Mouse (Mus musculus) R1 (cell line): ENCODE data around the gene Rapgefl1.

Experiments
- DNase-seq: peaks from one replicate; pipeline ENCODE4 v3.0.0-alpha.2; 2018; ENCODE audit warnings: low read depth, low spot score

Gene Rapgefl1

DNA sequence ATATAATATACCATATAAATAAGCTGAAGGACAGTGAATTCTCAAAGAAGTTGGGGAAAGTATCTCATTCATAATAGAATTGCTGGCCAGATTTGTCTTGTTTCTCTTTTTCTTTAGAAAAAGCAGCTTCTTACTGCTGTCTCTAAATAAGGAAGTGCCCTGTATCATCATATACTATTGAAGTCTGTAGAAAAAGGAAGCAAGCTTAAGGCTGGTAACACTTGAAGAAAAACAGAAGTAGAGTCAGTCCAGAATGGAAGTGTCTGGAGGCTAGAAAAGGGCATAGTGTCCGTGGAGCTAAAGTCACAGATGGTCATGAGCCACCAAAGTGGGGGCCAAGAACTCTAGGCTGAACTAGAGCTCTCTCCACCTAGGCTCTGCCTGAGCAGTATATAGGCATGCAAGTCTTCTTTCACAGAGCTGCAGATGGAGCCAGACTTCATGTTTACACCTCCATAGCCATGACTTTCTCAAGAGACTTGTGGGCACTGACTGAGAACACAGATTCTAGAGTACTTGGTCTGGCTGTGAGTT lies 19.8 kb upstream of the Rapgefl1 start:
- no peak for DNase-seq

DNA sequence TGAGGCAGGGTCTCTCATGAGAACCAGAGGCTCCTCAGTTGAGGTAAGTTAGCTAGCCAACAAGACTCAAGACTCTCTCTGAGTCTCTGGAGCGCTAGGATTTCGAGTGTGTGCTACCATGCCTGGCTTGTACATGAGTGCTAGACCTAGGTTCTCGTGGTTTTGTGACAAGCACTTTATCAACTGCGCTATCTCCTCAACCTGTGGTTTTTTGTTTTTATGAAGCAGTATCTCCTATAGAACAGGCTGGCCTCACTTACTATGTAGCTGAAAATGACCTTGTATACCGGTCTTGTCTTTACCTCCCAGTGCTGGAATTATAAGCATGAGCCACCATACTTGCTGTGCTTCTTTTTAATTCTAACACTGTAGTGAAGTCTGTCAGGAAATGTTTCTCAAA lies 15.6 kb upstream of the Rapgefl1 start:
- DNase-seq: no peak

DNA sequence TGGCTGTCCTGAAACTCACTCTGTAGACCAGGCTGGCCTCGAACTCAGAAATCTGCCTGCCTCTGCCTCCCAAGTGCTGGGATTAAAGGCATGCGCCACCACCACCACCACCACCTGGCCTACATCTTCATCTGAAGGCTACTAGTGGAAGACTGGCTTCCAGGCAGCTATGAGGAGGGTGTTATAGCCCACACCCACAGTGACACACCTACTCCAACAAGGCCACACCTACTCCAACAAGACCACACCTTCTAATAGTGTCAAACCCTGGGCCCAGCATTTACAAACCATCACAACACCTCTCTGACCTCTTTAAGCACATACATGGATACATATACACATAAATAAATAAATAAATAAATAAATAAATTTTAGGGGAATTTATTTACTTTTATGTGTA lies 10.5 kb upstream of the Rapgefl1 start:
- peak; percentile 34 for DNase-seq

GRCm38 (mm10) chr11:98827877-98828276 lies 8.7 kb upstream of the Rapgefl1 start:
- no peak for DNase-seq

- DNase-seq: peak; percentile 67
Measured at GRCm38 (mm10) chr11:98829091-98829775, 7.4 kb upstream of the Rapgefl1 start.

DNA sequence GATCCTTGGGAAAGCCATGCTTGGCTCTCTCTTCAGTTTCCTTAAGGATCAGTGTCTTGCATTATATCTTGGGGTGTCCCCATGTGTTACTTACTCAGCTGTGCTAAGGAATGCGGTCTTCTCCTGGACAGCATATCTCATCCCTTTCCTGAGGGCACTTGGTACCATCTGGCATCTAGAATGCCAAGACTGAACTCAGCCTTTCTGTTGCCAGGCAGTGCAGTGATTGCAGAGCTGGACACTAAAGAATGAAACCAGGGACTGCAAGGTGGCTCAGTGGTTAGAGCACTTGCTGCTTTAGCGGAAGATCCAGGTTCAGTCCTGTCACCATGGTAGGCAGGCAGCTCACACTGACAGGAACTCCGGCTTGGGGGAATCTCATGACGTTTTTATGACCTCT lies 6.7 kb upstream of the Rapgefl1 start:
- peak; percentile 28 for DNase-seq

DNA sequence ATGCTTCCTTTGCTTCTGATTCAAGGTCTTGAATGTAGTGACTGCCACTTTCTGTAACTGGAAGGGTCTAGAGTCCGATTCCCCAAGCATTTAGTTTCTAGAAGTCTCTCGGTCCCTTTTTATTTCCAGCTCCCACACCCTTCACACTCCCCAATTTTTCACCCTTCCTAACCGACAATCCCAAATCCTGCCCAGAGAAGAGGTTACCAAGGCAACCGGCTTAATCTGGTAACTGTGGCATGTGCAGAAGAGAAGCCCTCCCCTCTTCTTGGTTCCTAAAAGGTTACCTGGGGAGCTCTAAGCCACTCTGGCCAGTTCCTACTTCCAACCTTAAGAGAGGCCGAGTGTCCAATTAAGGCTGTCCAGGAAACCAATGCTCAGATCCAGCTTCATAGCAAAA lies 1.3 kb upstream of the Rapgefl1 start:
- DNase-seq: peak; percentile 52

- DNase-seq: peak; percentile 46
Measured at GRCm38 (mm10) chr11:98835725-98836124, 860 bp upstream of the Rapgefl1 start.

GRCm38 (mm10) chr11:98836128-98836527 lies 457 bp upstream of the Rapgefl1 start:
- no peak for DNase-seq

DNA sequence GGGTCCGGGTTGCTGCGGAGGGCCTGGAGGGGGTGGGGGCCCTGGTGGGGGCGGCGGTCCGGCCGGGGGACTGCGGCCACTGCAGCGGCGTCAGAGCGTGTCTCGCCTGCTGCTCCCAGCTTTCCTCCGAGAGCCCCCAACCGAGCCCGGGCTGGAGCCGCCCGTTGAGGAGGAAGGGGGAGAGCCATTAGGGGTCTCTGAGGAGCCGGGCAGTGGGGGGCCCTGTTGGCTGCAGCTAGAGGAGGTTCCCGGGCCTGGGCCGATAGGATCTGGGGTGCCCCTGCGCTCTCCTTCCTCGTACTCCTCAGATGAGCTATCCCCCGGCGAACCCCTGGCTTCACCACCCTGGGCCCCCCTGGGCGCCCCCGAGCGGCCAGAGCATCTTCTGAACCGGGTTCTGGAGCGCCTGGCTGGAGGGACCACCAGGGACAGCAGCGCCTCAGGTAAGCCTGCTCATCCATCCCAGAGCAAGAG lies 683 bp downstream of the Rapgefl1 start:
- DNase-seq: no peak

- no peak for DNase-seq
Measured at GRCm38 (mm10) chr11:98837917-98838316, 1.3 kb downstream of the Rapgefl1 start.

DNA sequence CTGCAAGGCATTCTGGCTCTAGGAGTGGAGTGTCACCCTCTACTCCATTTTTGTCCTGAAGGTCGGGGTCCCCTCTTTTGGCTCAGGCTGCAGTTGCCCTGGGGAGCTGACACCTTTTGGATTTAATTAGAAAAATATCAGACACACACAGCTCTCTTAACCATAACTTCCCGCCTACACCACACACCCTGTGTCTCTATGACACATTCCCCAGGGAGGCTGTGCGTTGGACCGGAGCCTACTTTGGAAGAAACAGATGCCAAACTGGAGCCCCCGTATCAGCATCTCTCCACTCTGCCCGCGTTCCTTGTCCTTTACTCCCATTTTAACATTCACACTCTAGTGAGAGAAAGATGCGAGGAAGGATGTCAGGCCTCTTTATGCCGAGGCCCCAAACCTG lies 1.9 kb downstream of the Rapgefl1 start:
- no peak for DNase-seq

DNA sequence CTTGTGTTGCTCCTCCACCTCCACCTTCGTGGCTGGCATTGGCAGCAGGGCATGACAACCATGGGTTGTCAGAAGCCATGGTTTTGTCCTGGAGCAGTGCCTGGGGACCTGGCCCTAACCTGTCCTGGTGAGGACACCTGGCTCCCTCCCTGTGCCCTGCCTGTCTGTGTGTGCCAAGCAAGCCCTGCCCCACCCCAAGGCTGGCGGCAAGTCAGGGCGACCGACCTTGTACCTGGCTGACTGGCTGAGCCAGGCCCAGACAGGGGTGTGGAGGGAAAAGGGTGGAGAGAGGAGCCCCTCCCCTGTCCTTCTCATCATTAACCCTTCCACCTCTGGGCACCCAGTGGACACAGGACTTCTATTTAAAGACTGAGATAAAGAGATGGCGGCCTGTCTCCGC lies 2.8 kb downstream of the Rapgefl1 start:
- DNase-seq: no peak

DNA sequence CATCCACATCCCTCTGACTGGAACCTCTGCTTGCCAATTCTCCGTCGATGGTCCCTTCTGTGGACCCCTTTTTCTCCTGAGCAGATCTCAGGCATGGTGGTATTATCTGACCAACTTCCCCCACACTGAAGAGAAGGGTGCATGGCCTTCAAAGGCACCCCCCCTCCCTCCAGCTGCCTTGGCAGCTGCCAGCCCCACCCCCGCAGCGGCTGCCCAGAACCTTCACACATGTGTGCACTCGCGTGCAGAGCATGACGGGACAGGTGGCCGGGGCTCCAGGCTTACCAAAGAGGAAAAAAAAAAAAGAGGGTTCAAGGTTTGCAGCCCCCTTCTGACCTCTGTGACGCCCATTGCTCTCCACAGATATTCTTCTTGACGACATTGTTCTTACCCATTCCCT lies 3.3 kb downstream of the Rapgefl1 start:
- no peak for DNase-seq

DNA sequence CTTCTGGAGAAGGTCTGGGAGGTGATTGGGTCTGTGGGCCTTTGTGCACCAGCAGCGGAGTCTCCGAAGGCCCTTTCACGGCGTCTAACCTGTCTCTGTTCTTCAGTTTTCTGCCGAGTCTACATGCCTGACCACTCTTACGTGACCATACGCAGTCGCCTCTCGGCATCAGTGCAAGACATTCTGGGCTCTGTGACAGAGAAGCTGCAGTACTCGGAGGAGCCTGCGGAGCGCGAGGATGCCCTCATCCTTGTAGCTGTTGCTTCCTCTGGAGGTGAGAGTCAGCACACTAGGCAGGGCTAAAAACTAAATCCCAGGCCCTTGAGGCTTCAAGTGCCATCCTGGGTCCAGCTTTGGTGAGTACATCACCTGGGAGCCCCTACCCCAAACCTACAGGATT lies 9.4 kb downstream of the Rapgefl1 start:
- peak; percentile 62 for DNase-seq

GRCm38 (mm10) chr11:98846865-98847604 lies 10.4 kb downstream of the Rapgefl1 start:
- DNase-seq: peak; percentile 71

- DNase-seq: peak; percentile 32
Measured at GRCm38 (mm10) chr11:98849196-98849894, 12.8 kb downstream of the Rapgefl1 start.

GRCm38 (mm10) chr11:98850100-98851093 lies 13.8 kb downstream of the Rapgefl1 start:
- DNase-seq: peak; percentile 72

GRCm38 (mm10) chr11:98854116-98854515 lies 17.5 kb downstream of the Rapgefl1 start:
- no peak for DNase-seq

DNA sequence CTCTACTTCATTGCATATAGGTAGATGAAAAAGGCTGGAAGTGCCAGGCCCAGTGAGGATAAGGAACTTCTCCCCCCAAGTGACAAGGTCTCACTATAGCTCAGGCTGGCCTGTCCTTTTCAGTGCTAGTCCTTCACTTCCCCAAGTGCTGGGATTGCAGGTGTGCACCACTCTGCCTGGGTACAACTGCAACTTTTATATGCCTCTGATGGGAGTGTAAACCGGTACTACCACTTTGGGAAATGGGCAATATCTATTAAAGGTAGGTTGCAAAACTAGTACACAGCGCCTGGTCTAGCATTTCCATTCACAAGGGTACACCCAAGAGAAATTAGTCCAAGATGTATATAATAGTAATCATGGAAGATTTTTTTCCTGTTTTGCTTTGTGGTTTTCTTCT lies 18.1 kb downstream of the Rapgefl1 start:
- DNase-seq: no peak
